In the genomic region with DNA sequence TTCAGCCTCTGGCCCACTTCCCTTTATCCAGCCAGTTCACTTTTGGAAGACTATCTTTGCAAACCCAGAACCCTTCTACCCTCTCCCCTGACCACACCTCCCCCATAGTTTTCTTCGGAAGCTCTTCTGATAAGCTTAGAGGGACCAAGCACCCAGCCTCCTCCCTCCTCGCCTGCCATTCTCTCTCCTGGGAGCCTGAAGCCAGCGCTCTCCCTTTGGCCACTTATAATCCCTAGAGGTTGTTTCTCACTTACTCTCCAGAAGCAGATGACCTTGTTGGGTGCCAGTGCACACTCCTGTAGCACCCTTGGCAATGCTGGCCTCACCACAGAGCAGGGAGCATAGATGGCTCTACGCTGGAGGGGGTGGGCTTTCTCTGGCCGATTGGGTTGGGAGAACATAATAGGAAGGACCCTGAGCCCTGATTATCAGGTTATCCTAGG, we compare ENCODE assay signal across 8 mouse cellular contexts. TPM values are rescaled to one million over a fixed set of nuclear protein-coding genes. Genes with fewer than 3 reads are reported as not detected.
DNase-seq lines count a peak whose midpoint lies in the region; ATAC-seq and TF ChIP-seq lines count a peak whose summit lies in the region.

No protein-coding gene starts in this region.

- no peaks in the 10 kb centered on the region for H3K27me3 ChIP-seq in embryonic facial prominence, embryonic 15.5 days
- H3K27me3 ChIP-seq in myocyte (ENCODE audit: control insufficient read depth, insufficient read depth, insufficient read length) = no peaks in the 10 kb centered on the region
- H3K27me3 ChIP-seq in midbrain, embryonic 14.5 days (ENCODE audit: control insufficient read depth, insufficient read depth, low read length) = no peaks in the 10 kb centered on the region

- peak; percentile 1; the same call in 1 of the 2 replicates for ATAC-seq in embryonic facial prominence, embryonic 15.5 days (ENCODE audit: insufficient number of reproducible peaks, low FRiP score, low TSS enrichment, low read depth)
- ATAC-seq in midbrain, embryonic 14.5 days (ENCODE audit: low FRiP score, low TSS enrichment) = no peak

- H3K9me3 ChIP-seq in embryonic facial prominence, embryonic 15.5 days (replicated peaks) = no peaks in the 10 kb centered on the region
- H3K9me3 ChIP-seq in midbrain, embryonic 14.5 days (ENCODE audit: control insufficient read depth, low read length) = no peaks in the 10 kb centered on the region

- peaks cover 68% of the 10 kb centered on the region for H3K4me1 ChIP-seq in embryonic facial prominence, embryonic 15.5 days
- peaks cover 8% of the 10 kb centered on the region; the same call in 1 of the 2 replicates for H3K4me1 ChIP-seq in midbrain, embryonic 14.5 days (ENCODE audit: control insufficient read depth, insufficient read depth, low read length)

- no peak overlapping the region for H3K4me2 ChIP-seq in embryonic facial prominence, embryonic 15.5 days (replicated peaks)
- peak overlapping the region; percentile 61 for H3K4me2 ChIP-seq in myocyte (ENCODE audit: low read depth)
- no peak overlapping the region for H3K4me2 ChIP-seq in midbrain, embryonic 14.5 days (ENCODE audit: low read length)

- peak overlapping the region; percentile 85 for H3K27ac ChIP-seq in layer of hippocampus, adult 2 months
- peak overlapping the region; percentile 86 for H3K27ac ChIP-seq in embryonic facial prominence, embryonic 15.5 days (replicated peaks)
- H3K27ac ChIP-seq in midbrain, embryonic 14.5 days (replicated peaks; ENCODE audit: low read depth, low read length) = no peak overlapping the region

- no peak overlapping the region for H3K9ac ChIP-seq in embryonic facial prominence, embryonic 15.5 days
- no peak overlapping the region for H3K9ac ChIP-seq in midbrain, embryonic 14.5 days (replicated peaks; ENCODE audit: low read length)

- intact Hi-C loops in heart, postnatal 36 days (cut with DNase I) = loop anchor here (5.0 kb wide), 1 partner anchor 142 kb away; the partner anchor contains the start of gene Nfe2l1

- H3K79me2 ChIP-seq in myocyte (ENCODE audit: control insufficient read depth, insufficient read depth) = peaks cover 53% of the 10 kb centered on the region

- no peak overlapping the region for H3K4me3 ChIP-seq in layer of hippocampus, adult 2 months
- H3K4me3 ChIP-seq in embryonic facial prominence, embryonic 15.5 days (replicated peaks) = no peak overlapping the region
- no peak overlapping the region for H3K4me3 ChIP-seq in myocyte
- no peak overlapping the region for H3K4me3 ChIP-seq in midbrain, embryonic 14.5 days (replicated peaks; ENCODE audit: low read depth, low read length)

- TF ChIP-seq POLR2A in myocyte (IDR thresholded peaks at IDR 0.05; ENCODE audit: insufficient read length, low read depth) = no peak

- no peak for DNase-seq in layer of hippocampus, adult 2 months (ENCODE audit: low spot score in 2 of 2)
- no peak for DNase-seq in layer of hippocampus, postnatal 14 days (ENCODE audit: low spot score in 2 of 2)
- DNase-seq in heart, postnatal 36 days = peak; percentile 51 to 68
- no peak for DNase-seq in embryo, embryonic 10.5 days (ENCODE audit: low spot score)
- DNase-seq in B cell, adult 2 months = no peak
- no peak for DNase-seq in midbrain, embryonic 14.5 days

- 73% methylated on average over 5 of the region's 5 CpGs for WGBS in embryonic facial prominence, embryonic 15.5 days
- 68% methylated on average over 5 of the region's 5 CpGs for WGBS in midbrain, embryonic 14.5 days

- H3K36me3 ChIP-seq in embryonic facial prominence, embryonic 15.5 days = no peaks in the 10 kb centered on the region; the same call in 1 of the 2 replicates
- no peaks in the 10 kb centered on the region for H3K36me3 ChIP-seq in myocyte (ENCODE audit: control insufficient read depth, insufficient read depth)
- H3K36me3 ChIP-seq in midbrain, embryonic 14.5 days (ENCODE audit: control insufficient read depth, insufficient read depth, low read length) = no peaks in the 10 kb centered on the region

- TF ChIP-seq CTCF in layer of hippocampus, adult 2 months (conservative IDR thresholded peaks at IDR 0.05) = no peak

- H3ac ChIP-seq in myocyte (ENCODE audit: control insufficient read depth, insufficient read length) = no peak overlapping the region

TF ChIP-seq in myocyte, 11 proteins besides CTCF, POLR2A, EP300 and RAD21:
- no peak for TF ChIP-seq MYOG (IDR thresholded peaks at IDR 0.05; ENCODE audit: control insufficient read depth in 1 of 3, insufficient read depth in 1 of 3, insufficient read length in 2 of 3, low read depth in 2 of 3)
- no peak for TF ChIP-seq SRF (IDR thresholded peaks at IDR 0.05; ENCODE audit: control insufficient read depth, insufficient read length, low read depth)
- TF ChIP-seq TCF12 (IDR thresholded peaks at IDR 0.05; ENCODE audit: insufficient read depth, poor library complexity, severe bottlenecking) = no peak
- no peak for TF ChIP-seq REST (IDR thresholded peaks at IDR 0.05; ENCODE audit: insufficient read depth, insufficient read length)
- no peak for TF ChIP-seq MAX (IDR thresholded peaks at IDR 0.05; ENCODE audit: low read depth)
- TF ChIP-seq TCF3 (IDR thresholded peaks at IDR 0.05; ENCODE audit: insufficient read length, low read depth) = no peak
- TF ChIP-seq POLR2AphosphoS2 (IDR thresholded peaks at IDR 0.05; ENCODE audit: insufficient read length, low read depth) = no peak
- no peak for TF ChIP-seq CEBPB (IDR thresholded peaks at IDR 0.05; ENCODE audit: insufficient read depth, poor library complexity, severe bottlenecking)
- TF ChIP-seq USF1 (IDR thresholded peaks at IDR 0.05; ENCODE audit: low read depth) = no peak
- TF ChIP-seq MYOD1 (IDR thresholded peaks at IDR 0.05; ENCODE audit: control insufficient read depth in 1 of 3, insufficient read length in 2 of 3, low read depth in 2 of 3) = no peak
- no peak for TF ChIP-seq E2F4 (IDR thresholded peaks at IDR 0.05; ENCODE audit: insufficient read depth)

RNA-seq across cellular contexts. Expression of gene Sp2, which starts 13.5 kb away (rescaled TPM):
- total RNA-seq in layer of hippocampus, adult 2 months (2021) = 10 to 100 TPM; 15.9 to 17.2 TPM
- 10 to 100 TPM; 12.3 to 13.5 TPM for total RNA-seq in layer of hippocampus, postnatal 14 days (2021)
- 16.8 and 17.9 TPM in 2 replicates for polyA plus RNA-seq in embryonic facial prominence, embryonic 15.5 days (2015; fragmentation: Nextera tagmentation; extraction: Ambion mirVana)
- 10 to 100 TPM; 10.3 to 13.8 TPM for total RNA-seq in heart, postnatal 36 days (2021)
- 11.5 TPM for polyA plus RNA-seq in myocyte (2012; fragmentation: generic; extraction: Trizol)
- 12.3 and 17.2 TPM in 2 replicates for polyA plus RNA-seq in midbrain, embryonic 14.5 days (2014; fragmentation: Nextera tagmentation; extraction: Ambion mirVana)

RNA-seq across cellular contexts. Expression of gene Pnpo, which starts 25.5 kb away (rescaled TPM):
- total RNA-seq in layer of hippocampus, adult 2 months (2021) = 10 to 100 TPM; 36.7 to 36.8 TPM
- 10 to 100 TPM; 33.0 to 36.7 TPM for total RNA-seq in layer of hippocampus, postnatal 14 days (2021)
- polyA plus RNA-seq in embryonic facial prominence, embryonic 15.5 days (2015; fragmentation: Nextera tagmentation; extraction: Ambion mirVana) = 28.2 and 30.5 TPM in 2 replicates
- total RNA-seq in heart, postnatal 36 days (2021) = 10 to 100 TPM; 12.8 to 13.9 TPM
- 7.5 TPM for polyA plus RNA-seq in myocyte (2012; fragmentation: generic; extraction: Trizol)
- polyA plus RNA-seq in midbrain, embryonic 14.5 days (2014; fragmentation: Nextera tagmentation; extraction: Ambion mirVana) = 18.9 and 20.9 TPM in 2 replicates

RNA-seq across cellular contexts. Expression of gene Prr15l, which starts 41.4 kb away (rescaled TPM):
- total RNA-seq in layer of hippocampus, adult 2 months (2021) = not detected
- total RNA-seq in layer of hippocampus, postnatal 14 days (2021) = not detected
- 5.6 and 6.1 TPM in 2 replicates for polyA plus RNA-seq in embryonic facial prominence, embryonic 15.5 days (2015; fragmentation: Nextera tagmentation; extraction: Ambion mirVana)
- 1 to 10 TPM in 1 of 2 experiments, under 1 TPM in 1; 0.73 to 1.8 TPM for total RNA-seq in heart, postnatal 36 days (2021)
- polyA plus RNA-seq in myocyte (2012; fragmentation: generic; extraction: Trizol) = 0.07 TPM
- polyA plus RNA-seq in midbrain, embryonic 14.5 days (2014; fragmentation: Nextera tagmentation; extraction: Ambion mirVana) = 0.16 and 0.24 TPM in 2 replicates

RNA-seq across cellular contexts. Expression of gene Sp6, which starts 43.9 kb away (rescaled TPM):
- 1 to 10 TPM in 1 of 2 experiments, under 1 TPM in 1; 0.79 to 1.2 TPM for total RNA-seq in layer of hippocampus, adult 2 months (2021)
- 1 to 10 TPM in 1 of 2 experiments, under 1 TPM in 1; 0.81 to 1.1 TPM for total RNA-seq in layer of hippocampus, postnatal 14 days (2021)
- polyA plus RNA-seq in embryonic facial prominence, embryonic 15.5 days (2015; fragmentation: Nextera tagmentation; extraction: Ambion mirVana) = 18.5 and 26.7 TPM in 2 replicates
- total RNA-seq in heart, postnatal 36 days (2021) = under 1 TPM in 1 of 2 experiments, not detected in 1; 0.14 TPM
- 6.0 TPM for polyA plus RNA-seq in myocyte (2012; fragmentation: generic; extraction: Trizol)
- 0.15 TPM in 1 of 2 replicates, not detected in the other for polyA plus RNA-seq in midbrain, embryonic 14.5 days (2014; fragmentation: Nextera tagmentation; extraction: Ambion mirVana)

RNA-seq across cellular contexts. Expression of gene Cdk5rap3, which starts 53.0 kb away (rescaled TPM):
- 10 to 100 TPM; 34.5 to 41.6 TPM for total RNA-seq in layer of hippocampus, adult 2 months (2021)
- 10 to 100 TPM; 41.2 to 47.2 TPM for total RNA-seq in layer of hippocampus, postnatal 14 days (2021)
- polyA plus RNA-seq in embryonic facial prominence, embryonic 15.5 days (2015; fragmentation: Nextera tagmentation; extraction: Ambion mirVana) = 77.7 and 82.3 TPM in 2 replicates
- total RNA-seq in heart, postnatal 36 days (2021) = 10 to 100 TPM; 22.7 to 23.7 TPM
- polyA plus RNA-seq in myocyte (2012; fragmentation: generic; extraction: Trizol) = 65.8 TPM
- polyA plus RNA-seq in midbrain, embryonic 14.5 days (2014; fragmentation: Nextera tagmentation; extraction: Ambion mirVana) = 85.2 and 90.2 TPM in 2 replicates

Comparison
In these comparisons a context has a peak if more than half of its experiments do, and no peak if none do; other contexts are left out.
1. DNase-seq: peak in heart, postnatal 36 days (2 of 2); none in layer of hippocampus, adult 2 months (0 of 2), layer of hippocampus, postnatal 14 days (0 of 2), embryo, embryonic 10.5 days (single experiment), B cell, adult 2 months (0 of 2) and midbrain, embryonic 14.5 days (single experiment).